Mouse (Mus musculus): ENCODE measurements around the gene Hoxa1.

- TF ChIP-seq CTCF (conservative IDR thresholded peaks at IDR 0.05; ENCODE audit: low read length) (no peak), POU5F1 (IDR thresholded peaks at IDR 0.05; ENCODE audit: borderline replicate concordance, low read length) (no peak), NANOG (IDR thresholded peaks at IDR 0.05; ENCODE audit: borderline replicate concordance, low read length) (no peak)
These were observed 39.2 kb upstream of the Hoxa1 start for GRCm38 (mm10) chr6:52197271-52197670.
